Mouse (Mus musculus) bone marrow macrophage, adult 2 months (primary cell): ENCODE results near the gene Stra6. TPM values are rescaled to one million over a fixed set of nuclear protein-coding genes. Genes with fewer than 3 reads are reported as not detected.

Experiments
- H3K27ac ChIP-seq: 2 replicates; pipeline ENCODE4 v1.5.1; 2012; ENCODE audit warnings: low read depth, low read length; ENCODE audit not compliant: insufficient read depth
- H3K4me1 ChIP-seq: 2 replicates; pipeline ENCODE4 v1.6.1; 2012; ENCODE audit warnings: low read length; ENCODE audit not compliant: control insufficient read depth, insufficient read depth
- H3K4me3 ChIP-seq: 2 replicates; pipeline ENCODE4 v1.5.1; 2012; ENCODE audit warnings: mild to moderate bottlenecking, low read length, moderate library complexity; ENCODE audit not compliant: insufficient read depth
- CTCF ChIP-seq: IDR thresholded peaks from 2 replicates; pipeline ENCODE4 v1.5.1; 2012; ENCODE audit warnings: low read depth, mild to moderate bottlenecking, low read length, moderate library complexity
- POLR2A ChIP-seq: IDR thresholded peaks from 2 replicates; pipeline ENCODE4 v1.6.1; 2012; ENCODE audit warnings: mild to moderate bottlenecking, low read depth, low read length, borderline replicate concordance
- polyA plus RNA-seq: library from polyadenylated mRNA; stranded (reverse); fragments of >200 nt; gene quantifications from 2 replicates; pipeline ENCODE4 v1.2.4, GENCODE M21; 2012; ENCODE audit not compliant: missing spikeins, insufficient read depth, insufficient read length

The Stra6 gene
- polyA plus RNA-seq, 1 experiment, result not detected

DNA sequence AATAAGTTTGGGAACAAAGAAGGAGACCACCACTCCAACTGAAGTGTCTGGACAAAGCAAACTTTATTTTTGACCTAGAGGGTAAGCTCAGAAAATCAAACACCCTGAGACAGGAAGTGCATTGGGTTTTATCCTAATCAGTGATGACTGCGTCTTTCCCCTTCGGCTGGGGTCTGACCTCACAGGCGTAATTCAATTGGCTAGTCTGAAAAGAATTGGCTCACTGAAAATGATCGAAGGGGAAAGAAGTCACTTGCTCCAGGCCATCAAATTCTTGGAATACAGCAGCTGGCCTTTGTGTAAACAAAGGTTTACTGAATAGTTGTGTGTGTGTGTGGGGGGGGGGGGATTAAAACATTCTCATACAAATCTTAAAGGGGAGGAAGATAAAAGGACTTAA lies 62.2 kb downstream of the Stra6 start:
- TF ChIP-seq CTCF, result no peak
- no peak for TF ChIP-seq POLR2A
- Histone ChIP-seq H3K27ac (no peak overlapping the region), H3K4me1 (no peaks in the 10 kb centered on the region), H3K4me3 (no peak overlapping the region)

DNA sequence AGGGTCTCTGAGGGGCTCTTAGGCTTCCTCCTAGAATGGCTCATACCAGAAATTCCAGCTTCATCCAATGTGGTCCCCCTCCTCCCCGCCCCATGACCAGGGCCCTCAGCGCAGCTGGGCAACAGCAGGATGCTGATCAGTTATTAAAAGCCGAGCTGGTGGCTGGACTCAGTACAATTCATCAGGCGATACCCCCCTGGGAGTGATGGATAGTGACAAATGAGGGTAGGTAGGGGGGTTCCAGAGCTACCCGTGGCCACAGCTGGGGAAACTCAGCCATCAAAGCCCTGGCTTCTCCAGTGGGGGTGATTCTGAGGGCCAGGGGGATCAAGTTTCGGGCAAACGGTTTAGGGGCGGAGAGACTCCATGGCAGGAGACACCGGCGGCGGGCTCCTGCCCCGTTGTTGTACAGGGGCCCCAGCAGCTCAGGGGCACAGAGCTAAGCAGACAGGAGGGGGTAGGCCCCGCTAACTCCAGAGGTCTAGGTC lies 65.4 kb downstream of the Stra6 start:
- no peak for TF ChIP-seq POLR2A
- no peak for TF ChIP-seq CTCF
- no peaks in the 10 kb centered on the region for H3K4me1 ChIP-seq

DNA sequence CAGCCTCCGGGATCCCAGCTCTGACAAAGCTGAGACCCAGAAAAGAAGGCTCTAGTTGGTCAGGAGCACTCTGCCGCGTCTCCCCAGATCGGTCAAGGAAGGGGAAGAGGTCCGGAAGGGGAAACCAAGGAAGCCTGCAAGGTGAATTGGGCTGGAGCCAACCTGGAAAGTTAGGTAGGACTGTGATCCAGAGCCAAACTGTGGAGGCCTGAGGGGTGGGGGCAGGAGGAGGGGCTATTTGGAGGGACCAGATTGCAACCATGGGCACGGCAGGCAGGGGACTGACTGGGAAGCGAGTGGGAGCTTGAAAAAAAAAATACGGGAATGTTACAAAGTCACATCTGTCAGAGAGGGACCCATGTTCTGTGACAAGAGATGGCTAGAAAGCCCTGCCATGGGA lies 65.9 kb downstream of the Stra6 start:
- Histone ChIP-seq H3K4me1 (no peaks in the 10 kb centered on the region), H3K27ac (no peak overlapping the region), H3K4me3 (no peak overlapping the region)
- TF ChIP-seq CTCF (no peak), POLR2A (no peak)

More for the DNA sequence above, 65.4 kb downstream of the Stra6 start:
- no peak overlapping the region for H3K4me3 ChIP-seq
- no peak overlapping the region for H3K27ac ChIP-seq

DNA sequence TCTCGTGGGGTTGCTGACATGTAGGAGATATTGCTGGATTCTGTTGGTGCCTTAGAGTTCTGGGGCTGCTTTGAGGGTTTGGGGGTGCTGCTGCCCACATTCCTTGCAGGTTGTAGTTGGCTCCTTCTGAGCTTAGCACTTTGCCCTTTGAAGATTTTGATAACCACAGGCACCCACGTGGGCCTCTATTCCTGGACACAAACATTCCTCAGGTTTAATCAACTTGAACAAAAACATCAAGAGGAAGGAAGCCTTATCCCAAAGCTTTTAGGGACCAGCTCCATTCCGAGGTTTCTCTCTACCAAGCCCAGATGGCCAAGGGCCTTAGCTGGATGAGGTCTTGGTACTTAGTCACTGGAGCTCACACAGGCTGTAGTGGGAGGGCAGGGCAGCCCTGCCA lies 67.3 kb downstream of the Stra6 start:
- Histone ChIP-seq H3K4me1 (no peaks in the 10 kb centered on the region), H3K4me3 (no peak overlapping the region), H3K27ac (no peak overlapping the region)
- TF ChIP-seq POLR2A (no peak), CTCF (no peak)

DNA sequence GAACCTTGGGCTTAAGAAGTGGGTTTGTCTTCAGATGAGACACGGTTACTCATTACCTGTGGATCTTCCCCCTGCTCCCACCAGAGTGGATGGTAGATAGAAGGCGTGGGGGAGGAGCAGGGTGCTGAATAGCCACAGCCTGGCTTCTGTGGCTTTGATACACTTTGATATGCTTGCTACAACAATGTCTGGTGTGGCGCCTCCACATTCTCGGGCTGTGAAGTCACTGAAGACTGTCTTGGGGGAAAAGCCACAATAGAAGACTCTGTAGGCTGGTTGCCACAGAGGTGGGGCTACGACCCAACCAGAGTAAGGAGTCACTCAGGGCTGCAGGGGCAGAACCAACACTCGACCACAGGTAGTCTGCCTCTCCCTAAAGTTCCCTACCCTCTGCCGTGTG lies 68.1 kb downstream of the Stra6 start:
- no peaks in the 10 kb centered on the region for H3K4me1 ChIP-seq
- TF ChIP-seq CTCF, result no peak
- TF ChIP-seq POLR2A, result no peak

DNA sequence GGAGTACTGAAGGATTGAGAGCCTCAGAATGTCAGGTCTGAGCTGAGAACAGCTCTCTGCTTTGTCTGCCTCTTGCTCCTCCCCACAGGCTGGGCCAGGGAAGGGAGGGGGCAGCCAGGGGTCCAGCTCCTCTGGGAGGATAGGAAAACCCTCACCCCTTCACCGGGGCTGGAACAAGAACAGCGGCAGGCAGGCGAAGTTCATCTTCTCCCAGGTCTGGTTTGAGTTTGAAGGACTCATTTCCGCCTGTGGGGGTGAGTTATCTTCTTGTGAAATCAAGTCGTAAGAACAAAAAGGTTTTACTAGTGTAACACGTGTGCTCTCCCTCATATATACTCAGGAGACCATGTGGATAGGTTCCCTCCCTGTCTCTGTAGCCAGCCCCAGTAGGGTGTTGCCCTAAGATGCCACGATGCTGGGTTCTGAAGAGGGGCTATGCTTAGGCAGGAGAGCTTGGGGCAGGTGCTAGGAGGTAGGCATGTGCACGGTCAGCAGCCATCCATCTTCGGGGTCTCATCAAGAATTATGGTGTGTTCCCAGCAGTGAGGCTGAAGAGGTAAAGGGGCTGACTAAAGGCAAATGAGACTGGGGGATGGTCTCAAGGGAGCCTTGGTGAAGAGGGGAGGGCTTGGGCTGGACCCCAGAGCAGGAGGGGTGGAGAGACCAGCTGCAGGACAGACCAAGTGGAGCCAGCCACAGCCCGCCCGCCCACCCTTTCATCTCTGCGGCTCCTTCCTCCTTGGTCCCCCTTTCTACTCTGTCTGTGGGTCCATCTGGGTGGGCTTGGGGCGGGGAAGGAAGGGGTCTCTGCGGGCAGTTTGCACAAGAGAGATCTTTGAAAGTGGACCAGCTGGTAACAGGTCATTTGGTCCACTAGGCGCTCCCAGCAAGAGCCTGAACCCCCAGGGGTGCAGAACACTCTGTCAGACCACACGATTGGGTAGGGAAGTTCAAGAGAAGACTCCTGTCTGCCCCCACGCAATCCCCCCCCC lies 70.6 kb downstream of the Stra6 start:
- Histone ChIP-seq H3K4me1 (no peaks in the 10 kb centered on the region), H3K27ac (no peak overlapping the region), H3K4me3 (no peak overlapping the region)
- no peak for TF ChIP-seq POLR2A

More for the DNA sequence above, 68.1 kb downstream of the Stra6 start:
- Histone ChIP-seq H3K27ac (no peak overlapping the region), H3K4me3 (no peak overlapping the region)

DNA sequence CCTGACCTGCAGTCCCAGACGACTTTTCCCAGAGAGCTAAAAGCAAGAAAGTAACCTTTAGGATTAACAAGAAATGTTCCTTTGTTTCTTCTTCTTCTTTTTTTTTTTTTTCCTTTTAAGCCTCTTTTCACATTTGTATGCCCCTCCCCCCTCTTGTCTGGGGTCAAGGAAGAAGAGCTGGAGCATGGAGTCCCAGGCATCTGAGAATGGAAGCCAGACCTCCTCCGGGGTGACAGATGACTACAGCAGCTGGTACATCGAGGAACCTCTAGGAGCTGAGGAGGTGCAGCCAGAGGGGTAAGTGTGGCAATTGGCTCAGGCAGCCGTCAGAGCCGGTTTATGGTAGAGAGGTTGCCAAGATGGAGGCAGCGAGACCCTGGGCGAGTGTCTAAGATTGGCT lies 71.3 kb downstream of the Stra6 start:
- H3K4me3 ChIP-seq, result no peak overlapping the region
- H3K4me1 ChIP-seq, result no peaks in the 10 kb centered on the region
- no peak overlapping the region for H3K27ac ChIP-seq
- no peak for TF ChIP-seq POLR2A
- no peak for TF ChIP-seq CTCF

DNA sequence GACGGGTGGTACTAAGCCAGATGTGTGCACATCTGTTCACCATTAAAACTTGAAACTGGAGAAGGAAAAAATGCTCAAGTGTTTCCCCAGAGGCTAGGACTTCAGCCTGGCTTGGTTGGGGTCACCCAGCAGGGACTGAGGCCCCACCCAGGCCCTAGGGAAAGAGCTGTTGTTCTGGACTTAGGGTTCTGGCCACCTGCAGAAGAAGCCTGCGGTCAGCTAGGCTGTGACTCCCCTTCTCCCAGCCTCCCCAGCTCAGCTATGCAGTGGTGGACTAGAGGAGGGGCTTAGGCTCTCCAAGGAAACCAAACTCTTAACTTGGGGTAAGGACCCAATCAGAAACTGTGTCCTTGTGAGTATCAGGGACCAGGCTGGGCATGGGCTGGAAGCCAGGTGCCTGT lies 72.3 kb downstream of the Stra6 start:
- TF ChIP-seq CTCF (no peak), POLR2A (no peak)
- Histone ChIP-seq H3K27ac (no peak overlapping the region), H3K4me3 (no peak overlapping the region), H3K4me1 (no peaks in the 10 kb centered on the region)

DNA sequence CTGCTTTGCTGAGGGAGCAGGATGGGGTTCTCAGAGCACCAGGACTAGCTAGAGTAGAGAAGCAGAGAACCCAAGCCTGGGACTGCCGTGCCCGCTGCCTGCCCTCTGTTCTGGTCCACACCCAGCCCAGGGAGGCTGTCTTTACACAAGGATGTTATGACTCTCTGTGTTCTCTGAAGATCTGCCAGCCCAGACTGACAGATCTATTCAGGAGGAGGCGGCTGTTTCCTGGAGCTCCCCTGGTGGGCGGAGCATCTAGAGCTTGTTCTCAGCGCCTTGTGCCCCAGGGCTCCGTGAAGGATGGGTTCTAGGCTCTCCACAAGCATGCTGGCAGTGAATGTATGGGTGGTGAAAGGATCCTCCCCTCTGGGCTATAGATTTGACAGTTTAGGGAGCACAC lies 76.4 kb downstream of the Stra6 start:
- no peak overlapping the region for H3K4me3 ChIP-seq
- no peaks in the 10 kb centered on the region for H3K4me1 ChIP-seq
- TF ChIP-seq CTCF (no peak), POLR2A (no peak)
- no peak overlapping the region for H3K27ac ChIP-seq

DNA sequence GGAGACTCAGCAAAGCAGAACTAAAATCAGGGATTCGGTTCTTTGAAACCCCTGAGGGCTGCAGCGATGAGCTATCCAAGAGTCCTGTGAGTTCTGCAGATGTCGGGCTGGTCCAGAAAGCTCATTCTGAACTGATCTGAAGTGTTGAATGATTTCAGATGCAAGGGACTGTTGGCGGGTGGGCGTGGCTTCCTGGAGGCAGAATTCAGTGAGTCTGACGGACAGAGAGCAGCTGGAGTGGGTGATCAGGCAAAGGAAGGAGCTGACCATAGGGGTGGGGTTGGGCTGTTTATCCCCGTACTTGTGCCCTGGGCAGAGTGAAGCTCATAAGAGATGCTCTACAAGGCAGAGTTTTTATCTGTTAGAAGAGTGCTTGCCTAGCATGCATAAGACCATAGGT lies 79.8 kb downstream of the Stra6 start:
- H3K4me3 ChIP-seq, result no peak overlapping the region
- no peak overlapping the region for H3K27ac ChIP-seq
- no peaks in the 10 kb centered on the region for H3K4me1 ChIP-seq
- TF ChIP-seq POLR2A, result no peak
- TF ChIP-seq CTCF, result no peak
